Mouse (Mus musculus) myocyte (in vitro differentiated cells): ENCODE measurements around the gene Cers3.

Experiments
- E2F4 ChIP-seq: IDR thresholded peaks from one replicate; pipeline ENCODE4 v1.6.1; 2011; ENCODE audit warnings: mild to moderate bottlenecking, control low read depth, moderate library complexity; ENCODE audit not compliant: insufficient read depth
- MYOD1 ChIP-seq, 3 experiments: IDR thresholded peaks; one replicate each; pipeline ENCODE4 v1.6.1; 2011; ENCODE audit warnings: control low read depth in 2 of 3, low read depth in 2 of 3, mild to moderate bottlenecking in 2 of 3, moderate library complexity in 1 of 3; ENCODE audit not compliant: insufficient read length in 2 of 3, control insufficient read depth in 1 of 3
- MYOG ChIP-seq, 3 experiments: IDR thresholded peaks; one replicate each; pipeline ENCODE4 v1.6.1; 2011; ENCODE audit warnings: control low read depth in 2 of 3, low read depth in 2 of 3, mild to moderate bottlenecking in 2 of 3; ENCODE audit not compliant: insufficient read length in 2 of 3, control insufficient read depth in 1 of 3, insufficient read depth in 1 of 3
- POLR2A ChIP-seq: IDR thresholded peaks from one replicate; pipeline ENCODE4 v1.6.1; 2011; ENCODE audit warnings: low read depth, mild to moderate bottlenecking, control low read depth, moderate library complexity; ENCODE audit not compliant: insufficient read length
- REST ChIP-seq: IDR thresholded peaks from one replicate; pipeline ENCODE4 v1.6.1; 2011; ENCODE audit warnings: mild to moderate bottlenecking, control low read depth, moderate library complexity; ENCODE audit not compliant: insufficient read depth, insufficient read length
- SRF ChIP-seq: IDR thresholded peaks from one replicate; pipeline ENCODE4 v1.6.1; 2011; ENCODE audit warnings: low read depth; ENCODE audit not compliant: control insufficient read depth, insufficient read length
- TCF12 ChIP-seq: IDR thresholded peaks from one replicate; pipeline ENCODE4 v1.6.1; 2011; ENCODE audit warnings: mild to moderate bottlenecking, control low read depth; ENCODE audit not compliant: poor library complexity, insufficient read depth, severe bottlenecking
- TCF3 ChIP-seq: IDR thresholded peaks from one replicate; pipeline ENCODE4 v1.6.1; 2011; ENCODE audit warnings: low read depth, control low read depth; ENCODE audit not compliant: insufficient read length
- USF1 ChIP-seq: IDR thresholded peaks from one replicate; pipeline ENCODE4 v1.6.1; 2011; ENCODE audit warnings: low read depth, mild to moderate bottlenecking, control low read depth, moderate library complexity

GRCm38 (mm10) chr7:66796909-66797308 is 53.6 kb downstream of the Cers3 start:
- no peak for TF ChIP-seq USF1
- TF ChIP-seq TCF12, result no peak
- TF ChIP-seq POLR2A, result no peak
- TF ChIP-seq MYOG (IDR thresholded peaks at IDR 0.05; ENCODE audit: control insufficient read depth in 1 of 3, insufficient read depth in 1 of 3, insufficient read length in 2 of 3, low read depth in 2 of 3), result no peak
- no peak for TF ChIP-seq TCF3
- no peak for TF ChIP-seq MYOD1 (IDR thresholded peaks at IDR 0.05; ENCODE audit: control insufficient read depth in 1 of 3, insufficient read length in 2 of 3, low read depth in 2 of 3)
- TF ChIP-seq E2F4, result no peak
- TF ChIP-seq SRF, result no peak
- TF ChIP-seq REST, result no peak
